Mouse (Mus musculus): ENCODE data around the gene Atp10a.

DNA sequence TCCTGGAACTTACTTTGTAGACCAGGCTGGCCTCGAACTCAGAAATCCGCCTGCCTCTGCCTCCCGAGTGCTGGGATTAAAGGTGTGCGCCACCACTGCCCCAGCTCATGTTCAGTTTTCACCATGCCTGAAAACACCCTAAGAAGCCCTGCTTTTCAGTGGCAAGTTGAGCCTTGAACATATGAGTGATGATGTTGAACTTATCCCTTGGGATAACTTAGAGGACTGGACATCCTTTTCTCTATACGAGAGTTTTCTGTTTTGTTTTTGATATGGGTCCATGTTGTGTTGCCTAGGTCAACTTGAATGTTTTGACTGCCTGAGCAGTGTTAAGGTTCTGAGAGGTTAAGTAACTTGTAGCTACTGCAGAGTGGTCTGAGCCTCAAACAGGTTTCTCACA is 4.7 kb downstream of the Atp10a start:
- TF ChIP-seq CTCF (IDR thresholded peaks at IDR 0.05; ENCODE audit: extremely low read depth, insufficient read depth, low read length) (no peak), POLR2A (IDR thresholded peaks at IDR 0.05; ENCODE audit: extremely low read depth, insufficient read depth, low read length) (no peak)
